Mouse (Mus musculus) heart, embryonic 10.5 days (tissue): Measurements from ENCODE around the gene Mgme1. TPM values are rescaled to one million over a fixed set of nuclear protein-coding genes. Genes with fewer than 3 reads are reported as not detected.

Experiments
- polyA plus RNA-seq: library from polyadenylated mRNA; unstranded; fragments of >200 nt; fragmentation: Nextera tagmentation; extraction: Ambion mirVana; gene quantifications from 2 replicates; pipeline ENCODE4 v1.2.1, GENCODE M21; 2016

The Mgme1 gene
- polyA plus RNA-seq, 1 experiment from 2014 or later = 24.7 TPM

Other genes starting within 250 kb of the Mgme1 start
- gene Banf2, start 237.6 kb upstream of the Mgme1 start, polyA plus RNA-seq = not detected in 2 replicates
- 119 and 128 TPM in 2 replicates for gene Snx5, start 243 bp downstream of the Mgme1 start, polyA plus RNA-seq
- gene Ovol2, start 61.5 kb downstream of the Mgme1 start, polyA plus RNA-seq = 0.60 TPM in 1 of 2 replicates, not detected in the other
- gene Kat14, start 98.3 kb downstream of the Mgme1 start, polyA plus RNA-seq = 35.3 and 40.7 TPM in 2 replicates
- gene Pet117, start 98.3 kb downstream of the Mgme1 start, polyA plus RNA-seq = not detected in 2 replicates